Mouse (Mus musculus): ENCODE results near the gene Myo1e.
A peak's percentile ranks its signal among the peaks of the same experiment; 100 is the strongest.

DNA sequence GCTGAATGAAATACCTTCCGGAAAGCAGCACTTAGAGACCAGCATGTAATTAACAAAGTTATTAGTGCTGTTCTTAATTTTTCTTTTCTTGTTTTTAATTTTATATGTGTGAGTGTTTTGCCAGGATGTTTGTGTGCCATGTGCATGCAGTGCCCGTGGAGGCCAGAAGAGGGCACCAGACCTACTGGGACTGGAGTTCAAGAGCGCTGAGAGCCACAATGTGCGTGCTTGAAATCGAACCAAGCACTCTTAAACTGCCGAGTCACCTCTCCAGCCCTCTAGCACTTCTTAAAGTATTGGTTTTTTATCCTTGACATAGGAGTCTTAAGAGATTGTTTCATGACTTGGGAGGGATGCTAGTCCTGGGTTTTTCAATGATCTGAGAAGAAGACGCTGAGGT, 38.2 kb upstream of the Myo1e start:
- TF ChIP-seq CTCF (IDR thresholded peaks at IDR 0.05; ENCODE audit: control insufficient read depth, insufficient read depth, insufficient read length) (peak; percentile 4), USF1 (IDR thresholded peaks at IDR 0.05; ENCODE audit: low read depth) (no peak), MAX (IDR thresholded peaks at IDR 0.05) (no peak), CEBPB (IDR thresholded peaks at IDR 0.05; ENCODE audit: low read depth) (no peak), MYOG (IDR thresholded peaks at IDR 0.05; ENCODE audit: control insufficient read depth, extremely low read depth, insufficient read length) (no peak)

All from C2C12 (cell line).